Mouse (Mus musculus): ENCODE measurements at regions not wholly inside any gene's neighbourhood (a gene's known extent, or its start where the extent isn't known, plus 50 kb on each side); places are given as distances from the start of the nearest gene placed in this dataset.

DNA sequence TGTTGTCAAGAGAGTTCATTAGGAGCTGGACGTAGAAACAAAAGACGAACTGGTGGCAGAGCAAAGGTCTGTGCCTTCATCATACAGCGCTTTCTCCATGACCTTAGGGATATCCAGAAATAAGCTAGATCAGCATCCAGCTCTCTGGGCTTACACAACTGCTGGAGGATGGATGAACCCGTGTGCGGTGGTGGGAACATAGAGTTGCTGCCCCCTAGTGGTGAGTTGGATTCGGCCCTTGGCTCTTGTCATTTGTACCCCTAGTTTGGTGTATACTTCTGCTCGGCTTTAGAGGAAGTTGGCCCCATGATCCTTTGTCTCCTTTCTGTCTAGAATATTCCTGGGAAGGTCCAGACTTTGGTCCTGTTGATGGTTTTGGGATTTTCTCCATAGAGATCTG, 369.4 kb downstream of the Dhx35 start:
- DNase-seq: no peak

DNA sequence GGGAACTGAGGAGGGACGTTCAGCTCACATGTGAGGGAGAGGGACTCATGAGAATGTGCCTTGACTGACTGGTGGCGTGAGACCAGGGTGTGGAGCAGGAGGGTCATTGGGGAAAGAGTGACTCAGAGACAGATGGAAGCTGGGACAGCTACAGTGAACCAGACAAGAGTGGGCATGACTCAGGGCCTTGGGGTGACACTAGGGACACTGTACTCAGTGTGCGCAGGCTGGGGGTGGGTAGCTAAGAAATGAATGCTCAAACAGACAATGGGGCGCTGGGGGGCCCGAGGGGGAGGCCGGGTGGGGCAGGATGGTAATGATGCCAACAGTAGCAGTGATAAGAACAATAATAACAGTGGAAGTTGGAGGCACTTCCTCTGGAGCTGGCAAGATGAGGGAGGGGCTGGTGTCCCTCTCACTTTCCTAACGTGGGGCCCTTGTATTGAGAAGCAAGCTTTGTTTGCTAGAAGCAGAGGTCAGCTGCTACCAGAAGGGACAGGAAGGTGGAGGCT, 374.0 kb downstream of the Dhx35 start:
- DNase-seq: no peak

DNA sequence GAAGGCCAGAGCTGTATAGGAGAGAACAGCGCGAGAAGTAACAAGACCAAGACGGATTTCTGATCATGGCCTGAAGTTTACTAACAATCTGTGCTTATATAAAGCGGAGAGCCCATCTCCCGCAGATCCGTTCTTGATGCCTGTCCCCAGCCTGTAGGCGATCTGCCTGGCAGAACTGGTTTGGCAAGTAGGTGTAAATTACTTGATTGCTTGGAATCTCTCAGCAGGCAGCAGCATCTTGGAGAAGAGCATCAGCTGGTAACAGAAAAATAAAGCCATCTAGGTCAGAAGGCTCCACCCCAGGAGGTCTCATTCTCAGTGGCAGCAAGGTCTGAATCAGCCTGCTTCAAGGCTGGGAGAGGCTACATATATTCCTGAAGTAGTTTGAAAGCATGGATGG, 401.5 kb downstream of the Dhx35 start:
- DNase-seq: no peak

DNA sequence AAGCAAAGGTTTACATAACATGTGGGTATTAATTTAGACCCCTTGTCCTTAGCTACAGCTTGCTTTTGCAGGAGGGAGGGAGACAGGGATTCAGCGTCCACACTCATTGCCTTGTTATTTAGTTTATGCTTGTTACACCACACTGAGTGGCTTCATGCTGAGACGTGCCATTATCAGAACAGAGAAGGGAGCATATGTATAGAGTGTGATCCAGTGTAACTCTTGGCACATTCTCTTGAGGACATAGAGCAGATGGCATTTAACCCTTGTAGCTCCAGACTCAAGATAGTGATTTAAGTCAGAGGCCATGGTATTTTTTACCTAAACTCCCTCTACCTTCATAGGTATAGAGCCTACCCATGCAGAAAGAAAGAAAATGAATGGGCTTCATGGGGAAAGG, 437.7 kb downstream of the Dhx35 start:
- DNase-seq: no peak

DNA sequence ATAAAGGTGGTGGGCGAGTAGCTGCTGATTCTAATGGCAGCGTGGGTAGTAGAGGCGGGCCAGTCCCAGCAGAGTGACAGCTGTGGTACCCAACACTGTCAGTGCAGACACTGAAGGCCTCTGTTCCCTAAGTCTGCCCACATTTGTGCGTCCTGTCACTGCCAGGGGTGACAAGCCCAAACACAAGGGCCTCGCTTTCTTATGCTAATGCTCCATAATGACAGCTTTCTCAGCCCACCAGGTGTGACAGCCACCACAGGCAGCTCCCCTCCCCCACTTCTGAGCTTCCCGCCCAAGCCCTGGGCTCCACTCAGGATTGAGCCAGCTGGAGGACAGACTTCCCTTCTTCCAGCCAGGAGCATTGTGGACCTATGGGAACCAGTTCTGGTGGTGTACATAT, 440.4 kb downstream of the Dhx35 start:
- DNase-seq: no peak

DNA sequence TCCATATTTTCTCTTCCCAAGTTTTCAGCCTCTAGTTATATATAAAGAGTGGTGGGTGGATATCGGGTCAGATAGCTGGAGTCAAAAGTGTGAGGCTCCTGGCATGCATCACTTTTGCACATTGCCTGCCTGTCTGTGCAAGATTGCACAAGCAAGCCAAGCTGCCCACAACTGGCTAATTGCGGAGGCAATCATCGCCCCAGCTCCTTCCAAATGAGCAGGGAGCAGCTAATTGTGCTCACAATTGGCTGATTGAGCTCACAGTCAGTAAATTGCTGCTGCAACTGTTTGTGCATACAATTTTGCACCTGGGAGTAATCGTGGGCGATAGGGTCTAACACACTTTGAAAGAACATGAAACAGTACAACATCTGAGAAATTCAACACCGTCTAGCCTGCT, 455.5 kb downstream of the Dhx35 start:
- no peak for DNase-seq

DNA sequence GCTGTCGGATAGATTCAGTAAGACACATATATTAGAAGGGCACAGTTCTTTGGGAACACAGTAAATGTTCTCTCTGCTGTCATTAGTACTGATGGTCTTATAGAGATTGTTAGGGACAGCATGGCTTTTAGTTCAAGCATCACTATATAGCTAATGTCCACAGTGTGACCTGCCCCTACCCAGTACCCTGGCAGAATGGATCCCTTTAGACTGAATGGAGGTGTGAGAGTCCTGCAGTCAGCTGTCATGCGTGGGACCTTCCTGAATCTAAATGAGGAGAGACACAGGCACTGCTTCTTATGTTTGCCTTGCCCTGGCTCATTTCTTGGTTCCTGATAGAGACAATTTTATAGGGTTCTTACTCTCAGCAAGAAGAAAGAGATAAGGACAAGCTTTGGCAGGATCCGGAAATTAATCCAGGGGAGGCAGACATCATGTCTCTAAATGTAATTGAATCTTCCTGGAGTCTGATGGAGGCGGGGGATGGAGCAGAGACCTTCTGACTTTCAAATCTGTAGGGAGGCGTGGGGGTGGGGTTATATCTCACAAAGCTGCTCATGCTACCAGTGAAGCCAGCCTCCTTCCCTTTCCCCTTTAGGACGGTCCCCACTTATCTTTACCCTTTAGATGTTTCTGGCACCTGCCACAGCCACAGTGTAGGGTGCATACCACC, 456.5 kb downstream of the Dhx35 start:
- no peak for DNase-seq

DNA sequence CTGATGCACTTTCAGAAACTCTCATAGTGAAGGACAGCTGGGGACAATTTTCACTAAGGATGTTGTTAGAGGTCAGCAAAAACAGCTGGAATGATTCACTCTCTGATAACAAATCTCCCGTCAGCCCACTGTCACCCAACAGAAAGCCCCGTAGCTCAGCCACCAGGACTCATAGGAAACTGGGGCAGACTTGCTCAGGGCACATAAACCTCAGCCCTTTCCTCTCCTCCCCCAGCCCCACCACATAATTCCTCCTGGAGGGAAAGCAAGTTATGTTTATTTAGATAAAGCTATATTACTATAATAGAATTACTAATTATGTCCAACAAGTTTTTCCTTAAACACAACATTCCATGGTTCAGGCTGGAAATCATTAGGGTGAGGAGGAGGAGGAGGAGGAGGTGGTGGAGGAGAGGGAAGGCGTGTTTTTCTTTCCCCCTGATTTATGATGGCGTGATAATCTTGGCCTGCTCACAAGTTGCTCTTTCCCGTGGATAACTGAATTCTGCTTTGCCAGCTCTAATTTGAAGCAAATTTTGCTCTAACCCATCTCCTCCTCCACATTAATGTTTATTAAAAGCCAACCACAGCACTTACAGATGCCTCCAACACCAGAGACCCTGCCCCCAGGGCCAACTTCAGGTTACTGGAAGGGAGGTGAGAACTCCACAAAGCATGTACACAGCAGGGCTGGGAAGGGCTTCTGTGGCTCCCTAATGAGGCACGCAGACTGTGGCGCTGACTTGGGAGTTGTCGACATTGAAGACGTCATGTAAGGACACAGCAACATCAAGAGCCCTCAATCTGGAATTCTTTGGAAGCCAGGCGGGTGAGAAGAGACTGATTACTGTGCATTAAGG, 475.8 kb downstream of the Dhx35 start:
- DNase-seq: no peak

DNA sequence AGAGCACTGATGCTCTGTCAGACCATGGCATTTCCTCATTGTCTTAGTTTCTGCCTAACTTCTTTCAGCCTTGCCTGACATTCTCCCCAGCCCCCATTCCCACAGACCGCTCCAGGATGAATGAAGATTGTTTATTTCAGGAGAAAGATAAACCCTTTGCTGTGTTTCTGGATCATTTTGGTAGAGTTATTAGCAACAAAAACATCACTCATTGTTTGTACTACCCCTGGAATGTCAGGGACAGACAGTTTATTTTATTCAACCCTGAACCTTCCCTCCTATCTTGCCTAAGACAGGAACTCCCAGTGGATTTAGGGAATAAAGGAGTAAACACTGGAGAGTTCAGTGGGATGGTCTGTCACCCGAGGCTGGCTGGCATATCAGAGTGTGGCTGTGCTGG, 484.3 kb downstream of the Dhx35 start:
- DNase-seq: no peak

DNA sequence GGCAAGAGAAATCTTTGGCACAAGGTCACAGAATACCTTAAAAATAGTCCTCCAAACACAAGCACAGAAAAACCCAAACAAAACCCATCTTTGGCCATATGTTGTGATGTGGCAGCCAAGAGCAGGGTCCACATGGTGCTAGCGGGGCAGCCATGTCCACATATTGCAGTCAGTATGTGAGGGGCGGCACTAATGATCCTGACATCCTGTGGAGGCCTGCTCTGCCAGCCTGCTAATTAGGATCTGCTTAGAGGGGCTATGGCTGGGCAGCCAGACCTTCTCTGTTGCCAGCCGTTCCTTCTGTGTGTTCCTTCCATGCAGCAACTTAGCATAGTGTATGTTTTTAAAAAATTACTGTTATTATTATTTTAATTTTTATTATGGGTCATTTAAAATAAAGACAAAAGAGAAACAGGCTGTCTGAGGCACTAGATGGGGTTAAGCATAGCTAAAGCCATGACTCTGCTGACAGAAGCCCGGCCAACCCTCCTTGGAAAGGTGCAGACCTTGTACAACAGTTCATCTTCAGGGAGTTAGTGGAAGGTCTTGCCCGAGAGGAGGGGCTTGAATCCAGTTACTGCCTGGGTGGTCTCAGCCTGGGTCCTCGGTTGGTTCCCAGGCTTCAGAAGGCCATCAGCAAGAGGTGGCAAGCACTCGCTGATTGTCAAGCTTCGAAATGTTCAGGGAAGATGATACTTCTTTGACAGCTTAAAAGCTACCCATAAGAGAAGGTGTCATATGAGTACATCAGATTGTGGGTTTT, 487.1 kb downstream of the Dhx35 start:
- DNase-seq: no peak

DNA sequence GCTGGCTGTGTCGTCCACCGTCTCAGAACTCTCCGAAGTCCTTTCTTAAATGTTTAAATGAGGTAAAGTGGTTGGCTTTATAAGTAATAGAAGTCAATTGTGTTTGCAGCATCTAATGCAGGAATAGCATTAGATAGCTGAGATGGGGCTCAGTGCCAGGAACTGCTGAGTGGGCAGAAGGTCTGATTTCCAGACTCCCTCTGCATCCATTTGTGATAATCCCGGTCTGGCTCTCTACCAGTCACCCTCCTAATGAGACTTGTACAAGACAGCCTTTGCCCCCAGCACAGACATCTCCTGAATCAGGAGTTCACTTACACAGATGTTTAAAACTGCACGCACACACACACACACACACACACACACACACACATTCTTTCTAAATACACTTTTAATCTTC, 489.5 kb downstream of the Dhx35 start:
- DNase-seq: no peak

DNA sequence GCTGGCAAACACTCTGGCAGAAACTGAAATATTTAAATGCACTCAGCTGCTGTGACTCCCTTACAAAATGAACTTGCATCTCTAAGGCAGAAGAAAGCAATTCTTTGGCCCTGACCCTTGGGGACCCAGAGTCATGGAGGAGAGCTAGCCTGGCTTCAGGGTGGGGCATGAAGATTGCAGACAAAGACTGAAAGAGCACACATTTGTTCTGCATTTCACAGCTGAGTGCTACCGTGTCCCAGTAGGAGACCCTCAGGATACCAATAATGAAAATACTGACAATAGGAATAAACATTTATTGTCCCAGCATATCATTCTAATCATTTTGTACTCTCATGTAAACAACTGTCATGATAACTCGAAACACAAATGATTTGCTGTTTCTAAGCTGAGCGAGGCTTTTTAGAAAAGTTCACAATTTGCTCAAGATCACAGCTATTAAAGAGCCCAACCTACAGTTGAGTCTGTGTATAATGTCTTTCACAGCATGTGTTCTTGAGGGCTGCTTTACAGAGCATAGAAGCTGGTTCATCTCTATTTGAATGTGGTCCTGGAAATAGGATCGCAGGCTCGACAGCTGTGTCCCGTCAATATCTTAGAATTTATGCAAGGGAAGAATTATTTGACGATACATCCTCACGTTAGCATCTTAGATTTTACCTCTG, 490.1 kb downstream of the Dhx35 start:
- no peak for DNase-seq

DNA sequence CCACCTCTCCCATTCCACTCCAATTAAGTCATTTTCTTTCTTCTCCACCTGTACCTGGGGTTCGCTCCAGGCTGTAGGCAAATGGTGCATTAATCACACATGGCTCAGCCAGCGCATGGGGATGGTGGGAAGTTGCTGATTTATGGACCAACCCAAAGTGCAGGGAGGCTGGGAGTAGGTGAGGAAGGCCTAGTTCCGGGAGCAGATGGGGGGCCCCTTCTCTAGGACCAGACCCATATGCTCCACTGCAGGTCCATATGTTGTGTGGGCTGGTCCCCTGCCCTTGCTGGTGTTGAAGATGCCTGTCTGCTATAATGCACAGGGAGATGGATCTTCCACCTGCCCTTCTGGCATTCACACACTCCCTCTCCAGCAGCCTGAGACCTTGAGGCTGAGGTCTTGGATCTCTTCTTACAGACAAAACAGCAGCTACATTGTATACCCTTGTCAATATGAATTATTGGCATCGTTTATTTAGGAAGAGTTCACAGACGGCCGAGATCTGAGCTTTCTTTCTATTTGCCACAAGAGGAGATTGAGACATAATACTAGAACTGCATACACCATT, 493.5 kb downstream of the Dhx35 start:
- no peak for DNase-seq

DNA sequence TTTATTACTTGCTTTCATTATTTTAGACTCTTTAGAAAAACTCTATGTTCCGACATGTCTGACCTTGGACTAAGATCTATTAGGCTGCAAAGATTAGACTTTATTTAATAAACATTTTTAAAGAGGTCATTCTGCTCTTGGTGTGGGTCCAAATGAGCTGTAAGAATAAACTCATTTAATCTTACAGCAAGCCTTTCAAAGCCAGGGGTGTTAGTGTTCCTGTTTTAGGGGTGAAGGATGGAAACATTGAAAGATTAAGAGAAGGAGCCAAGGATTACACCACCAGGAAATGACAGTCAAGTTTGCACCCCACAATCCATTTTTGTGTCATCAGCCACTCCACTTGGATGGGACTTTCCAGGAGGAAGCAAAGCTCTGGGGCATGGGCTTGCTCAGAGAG, 495.5 kb downstream of the Dhx35 start:
- DNase-seq: no peak

DNA sequence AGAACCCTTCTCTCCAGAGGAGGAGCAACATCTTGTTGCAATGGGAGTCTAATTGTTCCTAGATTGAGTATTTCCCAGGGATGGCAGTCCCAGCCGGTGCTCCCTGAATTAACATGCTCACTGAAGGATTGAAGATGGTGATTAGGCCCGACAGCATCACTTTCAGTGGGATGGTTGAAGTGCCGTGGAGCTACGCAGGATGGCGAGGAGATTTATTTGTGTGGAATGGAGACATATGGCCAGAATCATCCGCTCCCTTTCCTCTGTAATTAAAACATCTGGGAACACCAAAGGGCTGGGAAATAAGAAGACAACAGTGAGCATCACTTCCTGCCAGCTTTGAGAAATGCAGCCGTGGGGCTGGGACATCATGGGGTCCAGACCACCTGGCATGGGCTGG, 512.4 kb downstream of the Dhx35 start:
- no peak for DNase-seq

DNA sequence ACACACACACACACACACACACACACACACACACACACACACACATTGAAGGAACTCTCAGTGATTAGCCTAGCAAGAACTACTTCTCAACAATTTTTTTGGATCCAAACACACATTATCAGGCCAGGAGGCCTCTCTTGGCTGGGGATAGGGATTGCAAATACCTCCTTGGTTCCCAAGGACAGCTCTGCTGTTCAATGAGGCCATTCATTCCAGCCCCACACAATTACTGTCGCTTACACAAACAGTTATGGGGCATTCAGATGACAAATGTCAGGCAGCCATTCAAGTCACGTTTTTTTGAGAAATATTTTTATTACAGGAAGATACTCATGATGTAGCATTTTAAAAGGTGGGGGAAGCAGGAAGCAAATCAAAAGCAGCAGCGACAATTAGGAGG, 540.1 kb downstream of the Dhx35 start:
- DNase-seq: no peak

DNA sequence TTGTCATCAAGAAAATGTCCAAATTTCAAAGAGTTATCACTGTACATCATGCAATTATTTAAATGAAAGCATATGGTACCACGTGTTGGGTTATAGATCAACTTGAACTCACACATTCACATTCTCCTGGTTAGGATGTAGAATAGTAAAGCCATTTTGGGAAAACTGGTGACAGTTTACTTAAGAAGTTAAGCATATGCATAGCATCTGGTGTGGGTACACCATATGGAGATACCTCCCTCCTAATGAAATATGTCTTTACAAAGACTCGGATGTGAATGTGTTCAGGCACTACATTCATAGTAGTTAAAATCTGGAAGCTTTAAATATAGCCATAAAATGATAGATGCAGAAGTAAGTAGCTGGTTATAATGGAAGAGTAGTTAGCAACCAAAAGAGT, 542.0 kb downstream of the Dhx35 start:
- DNase-seq: no peak

DNA sequence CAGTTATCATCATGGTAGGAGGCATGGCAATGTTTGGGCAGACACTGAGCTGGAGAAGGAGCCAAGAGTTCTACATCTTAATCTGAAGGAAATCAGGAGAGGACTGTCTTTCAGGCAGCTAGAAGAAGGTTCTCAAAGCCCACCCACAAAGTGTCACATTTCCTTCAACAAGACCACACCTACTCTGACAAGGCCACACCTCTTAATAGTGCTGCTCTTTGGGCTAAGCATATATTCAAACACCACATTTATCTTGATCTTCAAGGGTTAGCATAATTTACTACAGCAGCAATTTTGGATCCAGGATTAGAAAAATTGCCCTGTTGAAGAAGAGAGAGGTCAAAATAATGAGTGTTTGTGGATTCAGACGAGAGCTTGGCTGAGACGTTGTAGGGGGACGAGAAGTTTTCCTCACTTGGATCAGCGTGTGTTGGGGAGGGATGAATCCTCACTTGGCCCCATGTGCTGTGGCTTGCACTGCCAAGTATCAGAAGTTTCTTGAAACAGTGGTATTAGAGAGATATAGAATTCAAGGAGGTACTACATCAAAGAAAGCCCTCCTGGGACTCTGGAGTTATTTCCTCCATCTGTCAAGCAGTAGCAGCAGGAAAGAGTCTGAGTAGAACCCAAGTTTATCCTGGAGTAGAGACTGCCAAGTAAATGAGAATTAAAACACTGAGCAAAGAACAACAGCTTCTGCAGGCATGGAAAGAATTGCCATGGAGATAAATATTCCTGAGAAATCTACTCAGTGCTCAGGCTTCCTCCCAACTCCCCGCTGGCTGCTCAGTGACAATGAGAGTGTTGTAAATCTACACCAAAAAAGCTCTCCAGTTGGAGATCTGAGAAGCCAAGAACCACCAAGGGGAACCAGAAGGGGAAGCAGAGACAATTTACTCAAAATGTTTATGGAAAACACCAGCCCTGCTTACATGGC, 549.3 kb downstream of the Dhx35 start:
- DNase-seq: no peak

DNA sequence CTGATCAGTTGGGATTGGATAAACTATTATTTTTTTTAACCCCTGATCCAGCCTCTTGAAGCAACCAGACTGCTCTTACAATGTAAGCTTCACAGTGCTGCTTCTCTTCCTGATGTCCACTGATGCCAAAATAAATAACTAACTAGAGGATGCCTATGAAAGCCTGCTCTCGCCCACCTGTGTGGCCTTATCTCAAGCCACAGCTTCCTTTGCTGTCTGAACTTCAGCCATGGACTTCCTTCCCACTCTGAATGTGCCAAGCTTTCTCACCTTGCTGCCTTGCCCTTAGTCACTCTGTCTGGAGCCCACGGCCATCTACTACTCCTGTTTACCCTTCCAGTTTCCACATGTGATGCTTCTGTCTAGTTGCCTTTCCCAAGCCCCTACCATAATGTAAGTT, 559.6 kb downstream of the Dhx35 start:
- DNase-seq: no peak

DNA sequence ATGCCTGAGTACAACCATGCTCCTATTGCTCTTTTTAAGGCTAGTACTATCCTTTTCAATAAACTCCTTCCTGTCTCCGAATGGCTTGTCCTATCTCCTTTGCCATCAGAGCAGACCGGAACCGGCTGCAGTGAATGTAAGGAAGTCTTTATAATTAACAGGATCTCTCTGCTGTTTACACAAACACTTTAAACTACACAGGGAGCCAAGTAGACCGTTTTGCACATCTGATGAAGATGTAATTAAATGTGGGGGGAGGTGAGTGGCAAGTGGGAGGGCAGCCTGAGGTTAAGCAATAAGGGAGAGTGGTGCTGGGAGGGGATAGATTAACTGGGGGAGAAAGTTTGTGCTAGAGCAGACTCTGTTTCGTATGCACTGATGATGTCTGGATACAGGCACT, 561.9 kb downstream of the Dhx35 start:
- no peak for DNase-seq

DNA sequence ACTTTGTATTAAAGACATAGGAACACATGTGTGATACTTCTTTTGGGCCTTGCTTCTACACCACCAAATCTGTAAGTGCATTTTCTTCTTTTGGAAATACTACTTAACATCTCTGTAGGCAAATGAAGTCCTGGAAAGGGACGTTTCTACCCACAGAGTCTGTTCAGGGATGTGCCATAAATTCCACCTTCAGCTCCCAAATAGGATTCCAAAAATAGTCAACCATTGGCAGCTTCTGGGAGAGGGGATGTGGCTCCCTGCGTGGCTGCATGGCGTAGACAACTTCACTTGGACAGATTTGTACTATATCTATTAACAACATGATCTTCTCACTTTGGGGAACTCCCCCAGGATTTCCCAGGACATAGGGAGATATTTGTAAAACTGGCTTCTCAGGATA, 566.8 kb downstream of the Dhx35 start:
- no peak for DNase-seq

DNA sequence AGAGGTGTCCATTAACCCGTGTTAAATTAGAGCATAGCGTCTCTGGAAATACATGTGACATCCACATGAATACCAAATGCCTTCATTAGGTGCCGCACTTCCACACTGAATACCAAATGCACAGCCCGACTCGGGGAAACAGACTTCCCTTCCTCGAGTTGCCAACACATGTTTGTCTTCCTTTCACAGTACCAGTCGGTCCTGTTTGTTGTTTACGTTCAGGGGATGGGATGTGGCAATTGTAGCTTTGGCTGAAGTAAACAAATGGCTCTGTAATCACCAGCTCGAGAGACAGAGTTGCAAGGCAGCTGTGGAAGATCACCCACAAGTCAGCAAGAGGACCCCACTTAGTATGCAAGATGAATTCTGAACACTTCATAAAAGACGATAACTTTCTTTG, 598.3 kb downstream of the Dhx35 start:
- DNase-seq: no peak
